Mouse (Mus musculus) heart, postnatal 0 days (tissue): ENCODE results near the gene Ccdc185.

Source experiments
- CTCF ChIP-seq: IDR thresholded peaks from 2 replicates; pipeline ENCODE4 v1.5.1; 2016; ENCODE audit warnings: antibody characterized with exemption, control low read depth, low read depth
- EP300 ChIP-seq: IDR thresholded peaks from 2 replicates; pipeline ENCODE4 v1.6.1; 2016; ENCODE audit warnings: antibody characterized with exemption, low read depth

DNA sequence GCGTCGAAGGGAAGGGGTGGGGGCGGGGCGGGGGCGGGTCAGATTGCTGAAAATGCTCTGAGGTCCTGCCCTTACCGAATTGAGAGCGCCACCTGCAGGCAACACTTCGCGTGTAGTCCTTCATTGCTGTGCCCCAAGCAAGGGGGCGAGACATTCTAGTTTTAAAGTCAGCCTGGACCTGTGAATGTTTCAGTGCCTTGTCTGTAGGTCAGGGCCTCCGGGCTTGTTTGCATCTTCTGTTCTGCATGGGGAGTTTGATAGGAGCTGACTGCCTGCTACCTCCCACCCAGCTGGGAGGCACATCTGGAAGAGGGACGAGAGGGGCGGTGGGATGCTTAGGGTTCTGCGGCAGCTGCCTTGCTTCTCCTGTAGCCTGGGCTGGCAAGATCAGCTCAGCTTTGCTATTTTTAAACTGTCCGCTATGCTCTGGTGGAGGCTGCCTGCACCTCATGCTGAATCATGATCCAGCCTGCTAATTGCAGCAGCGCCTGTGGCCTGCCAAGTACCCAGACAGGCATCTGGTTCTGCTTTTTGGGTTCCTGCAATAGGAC lies 43.6 kb upstream of the Ccdc185 start:
- TF ChIP-seq CTCF: peak; percentile 54
- TF ChIP-seq EP300: no peak
